Mouse (Mus musculus): ENCODE measurements around the gene Gm20388. TPM values are rescaled to one million over a fixed set of nuclear protein-coding genes. Genes with fewer than 3 reads are reported as not detected.

Gm20388 gene
- polyA plus RNA-seq, 1 experiment from 2014 or later = 1.4 TPM

DNA sequence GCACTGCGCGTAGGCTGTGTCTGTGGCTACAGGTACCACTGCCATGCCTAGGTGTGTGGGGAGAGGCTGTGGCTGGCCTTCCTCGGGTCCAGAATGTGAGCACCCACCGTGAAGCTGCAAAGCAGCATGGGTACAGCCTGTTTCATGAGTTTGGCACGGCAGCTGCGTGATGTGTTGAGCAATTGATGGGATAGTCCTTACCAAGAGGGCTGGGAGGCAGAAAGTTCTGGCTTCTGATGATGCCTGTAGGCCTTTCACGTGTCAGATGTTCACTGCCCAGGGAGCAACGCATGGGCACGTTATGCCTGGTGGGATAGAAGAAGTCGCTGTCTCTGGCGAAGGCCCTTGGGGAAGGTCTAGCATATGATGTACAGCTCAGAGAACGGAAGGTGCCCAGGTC is 4354.0 kb downstream of the Gm20388 start:
- Histone ChIP-seq H3K4me1 (ENCODE audit: control insufficient read depth, low read depth, low read length) (peaks cover 15% of the 10 kb centered on the region), H3K4me3 (ENCODE audit: low read depth, low read length) (no peak overlapping the region), H3K27ac (ENCODE audit: low read length) (no peak overlapping the region), H3K27me3 (ENCODE audit: control insufficient read depth, insufficient read depth, low read depth, low read length) (no peaks in the 10 kb centered on the region), H3K9me3 (replicated peaks; ENCODE audit: control insufficient read depth, low read length) (no peaks in the 10 kb centered on the region), H3K36me3 (ENCODE audit: control insufficient read depth, insufficient read depth) (no peaks in the 10 kb centered on the region), H3K9ac (ENCODE audit: low read depth, low read length) (no peak overlapping the region), H3K4me2 (ENCODE audit: low read depth, low read length) (no peak overlapping the region)
- 88% methylated on average over 12 of the region's 12 CpGs for WGBS (ENCODE audit: insufficient replicate concordance)
- ATAC-seq (ENCODE audit: low read depth) = no peak

GRCm38 (mm10) chr8:124265130-124265529 is 4354.5 kb downstream of the Gm20388 start:
- ATAC-seq (ENCODE audit: low read depth) = no peak
- Histone ChIP-seq H3K36me3 (ENCODE audit: control insufficient read depth, insufficient read depth) (no peaks in the 10 kb centered on the region), H3K4me2 (ENCODE audit: low read depth, low read length) (no peak overlapping the region), H3K27ac (ENCODE audit: low read length) (no peak overlapping the region), H3K4me1 (ENCODE audit: control insufficient read depth, low read depth, low read length) (peaks cover 13% of the 10 kb centered on the region), H3K9ac (ENCODE audit: low read depth, low read length) (no peak overlapping the region), H3K4me3 (ENCODE audit: low read depth, low read length) (no peak overlapping the region), H3K9me3 (replicated peaks; ENCODE audit: control insufficient read depth, low read length) (no peaks in the 10 kb centered on the region), H3K27me3 (ENCODE audit: control insufficient read depth, insufficient read depth, low read depth, low read length) (no peaks in the 10 kb centered on the region)
- 91% methylated on average over 2 of the region's 2 CpGs for WGBS (ENCODE audit: insufficient replicate concordance)

DNA sequence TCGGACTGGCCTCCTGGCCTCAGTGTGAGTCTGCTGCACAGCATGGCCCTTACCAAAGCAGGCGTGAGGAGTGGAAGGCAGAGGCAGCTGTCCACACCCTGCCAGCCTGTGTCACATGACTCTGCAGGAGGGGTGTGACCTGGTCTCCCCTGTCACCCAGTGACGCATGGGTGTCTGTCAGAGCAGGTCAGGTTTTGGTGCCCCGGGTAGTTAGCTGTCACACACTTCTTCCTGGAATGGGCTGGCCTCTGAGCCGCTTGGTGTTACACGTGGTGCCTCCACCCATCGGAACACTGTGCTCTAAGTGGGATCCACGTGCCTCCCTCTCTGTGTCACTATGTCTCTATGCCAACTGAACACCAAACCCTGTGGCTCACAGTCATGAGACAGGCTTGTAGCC is 4355.2 kb downstream of the Gm20388 start:
- Histone ChIP-seq H3K4me2 (ENCODE audit: low read depth, low read length) (no peak overlapping the region), H3K9ac (ENCODE audit: low read depth, low read length) (no peak overlapping the region), H3K4me3 (ENCODE audit: low read depth, low read length) (no peak overlapping the region), H3K9me3 (replicated peaks; ENCODE audit: control insufficient read depth, low read length) (no peaks in the 10 kb centered on the region), H3K36me3 (ENCODE audit: control insufficient read depth, insufficient read depth) (no peaks in the 10 kb centered on the region), H3K27me3 (ENCODE audit: control insufficient read depth, insufficient read depth, low read depth, low read length) (no peaks in the 10 kb centered on the region), H3K4me1 (ENCODE audit: control insufficient read depth, low read depth, low read length) (peaks cover 12% of the 10 kb centered on the region), H3K27ac (ENCODE audit: low read length) (no peak overlapping the region)
- ATAC-seq (ENCODE audit: low read depth) = peak; percentile 75
- 38% methylated on average over 8 of the region's 8 CpGs for WGBS (ENCODE audit: insufficient replicate concordance)

DNA sequence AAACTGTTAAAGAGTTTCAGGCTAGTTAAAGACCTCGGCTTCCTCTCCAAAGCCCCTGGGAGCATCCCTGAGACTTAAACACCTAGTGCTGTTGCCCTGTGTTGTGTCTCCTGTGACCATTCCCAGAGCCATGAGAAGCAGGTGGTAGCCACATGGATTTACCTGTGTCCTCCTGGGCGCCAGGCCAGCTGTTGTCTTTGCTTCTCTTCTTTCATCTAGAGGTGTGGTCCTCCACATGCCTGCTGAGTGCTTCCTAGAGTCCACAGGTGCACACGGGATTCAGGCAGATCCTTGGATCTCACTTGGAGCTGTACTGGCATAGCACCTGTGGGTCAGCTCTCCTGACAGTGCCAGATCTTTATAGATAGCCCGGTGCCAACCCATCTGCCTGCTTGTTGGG is 4356.6 kb downstream of the Gm20388 start:
- Histone ChIP-seq H3K9me3 (replicated peaks; ENCODE audit: control insufficient read depth, low read length) (no peaks in the 10 kb centered on the region), H3K36me3 (ENCODE audit: control insufficient read depth, insufficient read depth) (no peaks in the 10 kb centered on the region), H3K4me1 (ENCODE audit: control insufficient read depth, low read depth, low read length) (peaks cover 14% of the 10 kb centered on the region), H3K4me3 (ENCODE audit: low read depth, low read length) (no peak overlapping the region), H3K27me3 (ENCODE audit: control insufficient read depth, insufficient read depth, low read depth, low read length) (no peaks in the 10 kb centered on the region), H3K4me2 (ENCODE audit: low read depth, low read length) (no peak overlapping the region), H3K9ac (ENCODE audit: low read depth, low read length) (no peak overlapping the region), H3K27ac (ENCODE audit: low read length) (no peak overlapping the region)
- 58% methylated on average over 4 of the region's 4 CpGs for WGBS (ENCODE audit: insufficient replicate concordance)
- ATAC-seq (ENCODE audit: low read depth) = no peak

DNA sequence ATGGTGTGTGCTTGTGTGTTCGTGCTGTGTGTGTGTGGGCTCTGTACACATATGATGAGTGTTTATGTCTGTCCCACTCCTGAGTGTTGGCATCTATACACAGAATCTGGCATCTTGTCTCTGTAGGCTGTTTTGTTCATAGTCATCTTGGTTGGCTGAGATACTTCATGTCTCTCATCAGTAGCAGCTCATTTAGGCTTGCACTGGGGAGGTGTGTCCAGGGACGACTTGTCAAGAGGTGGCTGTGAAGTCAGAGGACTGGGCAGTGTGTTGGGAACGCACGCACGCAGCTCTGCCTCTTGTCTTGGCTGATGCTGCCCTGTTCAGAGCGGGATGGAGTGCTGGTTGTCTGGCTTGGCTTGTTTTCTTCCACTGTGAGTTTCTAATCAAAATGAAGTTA is 4359.9 kb downstream of the Gm20388 start:
- WGBS (ENCODE audit: insufficient replicate concordance) = 71% methylated on average over 6 of the region's 6 CpGs

GRCm38 (mm10) chr8:124270904-124271303 is 4360.3 kb downstream of the Gm20388 start:
- Histone ChIP-seq H3K36me3 (ENCODE audit: control insufficient read depth, insufficient read depth) (no peaks in the 10 kb centered on the region), H3K9ac (ENCODE audit: low read depth, low read length) (no peak overlapping the region), H3K9me3 (replicated peaks; ENCODE audit: control insufficient read depth, low read length) (no peaks in the 10 kb centered on the region), H3K27me3 (ENCODE audit: control insufficient read depth, insufficient read depth, low read depth, low read length) (no peaks in the 10 kb centered on the region), H3K4me2 (ENCODE audit: low read depth, low read length) (no peak overlapping the region), H3K4me3 (ENCODE audit: low read depth, low read length) (no peak overlapping the region), H3K4me1 (ENCODE audit: control insufficient read depth, low read depth, low read length) (peaks cover 8% of the 10 kb centered on the region), H3K27ac (ENCODE audit: low read length) (no peak overlapping the region)
- 35% methylated on average over 11 of the region's 11 CpGs for WGBS (ENCODE audit: insufficient replicate concordance)
- ATAC-seq (ENCODE audit: low read depth) = no peak

More for the DNA sequence above, 4359.9 kb downstream of the Gm20388 start:
- Histone ChIP-seq H3K4me2 (ENCODE audit: low read depth, low read length) (no peak overlapping the region), H3K9ac (ENCODE audit: low read depth, low read length) (no peak overlapping the region), H3K9me3 (replicated peaks; ENCODE audit: control insufficient read depth, low read length) (no peaks in the 10 kb centered on the region), H3K27ac (ENCODE audit: low read length) (no peak overlapping the region), H3K36me3 (ENCODE audit: control insufficient read depth, insufficient read depth) (no peaks in the 10 kb centered on the region), H3K27me3 (ENCODE audit: control insufficient read depth, insufficient read depth, low read depth, low read length) (no peaks in the 10 kb centered on the region), H3K4me3 (ENCODE audit: low read depth, low read length) (no peak overlapping the region), H3K4me1 (ENCODE audit: control insufficient read depth, low read depth, low read length) (peaks cover 12% of the 10 kb centered on the region)
- ATAC-seq (ENCODE audit: low read depth) = no peak

- Histone ChIP-seq H3K9me3 (replicated peaks; ENCODE audit: control insufficient read depth, low read length) (no peaks in the 10 kb centered on the region), H3K4me1 (ENCODE audit: control insufficient read depth, low read depth, low read length) (peaks cover 7% of the 10 kb centered on the region), H3K9ac (ENCODE audit: low read depth, low read length) (no peak overlapping the region), H3K4me2 (ENCODE audit: low read depth, low read length) (no peak overlapping the region), H3K27me3 (ENCODE audit: control insufficient read depth, insufficient read depth, low read depth, low read length) (no peaks in the 10 kb centered on the region), H3K27ac (ENCODE audit: low read length) (no peak overlapping the region), H3K4me3 (ENCODE audit: low read depth, low read length) (no peak overlapping the region), H3K36me3 (ENCODE audit: control insufficient read depth, insufficient read depth) (no peaks in the 10 kb centered on the region)
- ATAC-seq (ENCODE audit: low read depth) = no peak
- 25% methylated on average over 12 of the region's 12 CpGs for WGBS (ENCODE audit: insufficient replicate concordance)
These were observed 4360.9 kb downstream of the Gm20388 start for GRCm38 (mm10) chr8:124271518-124271917.

DNA sequence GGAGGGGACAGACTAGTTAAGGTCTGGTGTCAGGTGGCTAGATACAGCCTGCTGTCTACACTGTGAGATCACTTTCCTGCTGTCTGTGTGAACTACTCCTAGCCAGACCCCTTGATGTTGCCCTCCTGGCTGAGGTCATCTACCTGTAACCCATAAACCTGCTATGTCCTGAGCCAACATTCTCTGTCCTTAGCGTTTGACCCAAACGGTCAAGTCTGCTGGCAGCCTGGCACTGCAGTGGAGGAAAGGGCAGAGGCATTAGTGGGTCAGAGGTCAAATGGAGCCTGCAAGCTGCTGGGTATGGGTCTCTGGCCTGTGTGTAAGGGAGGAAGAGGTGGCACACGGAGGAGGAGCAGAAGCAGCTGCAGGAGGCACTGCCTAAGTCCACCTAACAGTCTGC is 4362.2 kb downstream of the Gm20388 start:
- H3K4me2 ChIP-seq (ENCODE audit: low read depth, low read length) = no peak overlapping the region
- H3K36me3 ChIP-seq (ENCODE audit: control insufficient read depth, insufficient read depth) = no peaks in the 10 kb centered on the region
- no peak overlapping the region for H3K9ac ChIP-seq (ENCODE audit: low read depth, low read length)
- no peaks in the 10 kb centered on the region for H3K27me3 ChIP-seq (ENCODE audit: control insufficient read depth, insufficient read depth, low read depth, low read length)
- no peak overlapping the region for H3K4me3 ChIP-seq (ENCODE audit: low read depth, low read length)
- no peaks in the 10 kb centered on the region for H3K9me3 ChIP-seq (replicated peaks; ENCODE audit: control insufficient read depth, low read length)
- no peak overlapping the region for H3K27ac ChIP-seq (ENCODE audit: low read length)
- WGBS (ENCODE audit: insufficient replicate concordance) = 52% methylated on average over 3 of the region's 3 CpGs
- ATAC-seq (ENCODE audit: low read depth) = no peak
- H3K4me1 ChIP-seq (ENCODE audit: control insufficient read depth, low read depth, low read length) = peaks cover 7% of the 10 kb centered on the region

DNA sequence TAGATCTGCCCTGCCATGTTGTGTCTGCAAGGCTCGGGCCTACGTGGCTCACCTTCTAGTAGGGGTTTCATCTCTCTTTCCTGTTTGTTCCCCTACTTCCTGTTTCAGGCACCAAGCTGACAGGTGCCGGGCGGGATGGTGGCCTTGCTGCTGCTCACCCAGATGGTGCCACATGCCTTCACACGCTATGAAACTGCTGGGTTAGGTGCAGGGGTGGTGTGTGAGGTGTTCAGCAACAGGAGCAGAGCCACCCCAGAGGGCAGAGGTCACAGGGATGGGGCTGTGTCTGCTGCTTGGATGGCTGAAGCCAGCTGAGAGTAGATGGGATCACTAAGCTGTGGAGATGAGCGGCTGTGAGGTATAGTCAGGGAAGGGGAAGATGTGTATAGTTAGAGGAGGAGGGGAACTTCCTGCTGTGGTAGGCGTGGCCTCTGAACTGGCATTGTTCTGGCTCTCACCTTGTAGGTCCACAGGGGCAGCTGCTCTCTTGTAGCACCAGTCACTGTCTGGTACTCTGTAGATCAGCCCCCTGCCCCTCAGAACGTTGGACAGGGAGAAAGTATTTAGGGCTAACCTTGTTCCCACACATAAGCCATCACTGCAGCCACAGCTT is 4363.1 kb downstream of the Gm20388 start:
- no peak for ATAC-seq (ENCODE audit: low read depth)
- Histone ChIP-seq H3K4me2 (ENCODE audit: low read depth, low read length) (no peak overlapping the region), H3K4me1 (ENCODE audit: control insufficient read depth, low read depth, low read length) (peaks cover 14% of the 10 kb centered on the region), H3K27me3 (ENCODE audit: control insufficient read depth, insufficient read depth, low read depth, low read length) (no peaks in the 10 kb centered on the region), H3K9me3 (replicated peaks; ENCODE audit: control insufficient read depth, low read length) (no peaks in the 10 kb centered on the region), H3K9ac (ENCODE audit: low read depth, low read length) (no peak overlapping the region), H3K4me3 (ENCODE audit: low read depth, low read length) (no peak overlapping the region), H3K36me3 (ENCODE audit: control insufficient read depth, insufficient read depth) (no peaks in the 10 kb centered on the region), H3K27ac (ENCODE audit: low read length) (no peak overlapping the region)
- 34% methylated on average over 8 of the region's 8 CpGs for WGBS (ENCODE audit: insufficient replicate concordance)

All from liver, embryonic 16.5 days (tissue).